Mouse (Mus musculus): ENCODE measurements around the gene Dynlt1c. TPM values are rescaled to one million over a fixed set of nuclear protein-coding genes. Genes with fewer than 3 reads are reported as not detected.
"Not testable (repeated sequence)": the region's sequence is repeated elsewhere in the genome, so short reads cannot be mapped to it uniquely, and the experiment has no call there.

Gene Dynlt1c
- polyA plus RNA-seq, 1 experiment from 2014 or later, result 25.8 TPM

- H3K4me1 ChIP-seq (ENCODE audit: control insufficient read depth, insufficient read depth, low read length); H3K27ac ChIP-seq (ENCODE audit: low read depth, low read length); H3K9me3 ChIP-seq (replicated peaks; ENCODE audit: control insufficient read depth, low read length); H3K9ac ChIP-seq (ENCODE audit: low read depth, low read length); H3K36me3 ChIP-seq (ENCODE audit: control insufficient read depth, insufficient read depth, low read length); H3K27me3 ChIP-seq (ENCODE audit: control insufficient read depth, insufficient read depth, low read length); H3K4me3 ChIP-seq (ENCODE audit: low read depth, low read length); ATAC-seq (replicated peaks; ENCODE audit: insufficient number of reproducible peaks, low FRiP score, low TSS enrichment); H3K4me2 ChIP-seq: not testable (repeated sequence)
- no CpG with 5 or more reads among the region's 6 CpGs for WGBS (ENCODE audit: insufficient replicate concordance)
Observed at GRCm38 (mm10) chr17:6588672-6589071, 12.8 kb upstream of the Dynlt1c start.

- not testable (repeated sequence) for H3K9me3 ChIP-seq (replicated peaks; ENCODE audit: control insufficient read depth, low read length); ATAC-seq (replicated peaks; ENCODE audit: insufficient number of reproducible peaks, low FRiP score, low TSS enrichment); H3K36me3 ChIP-seq (ENCODE audit: control insufficient read depth, insufficient read depth, low read length); H3K9ac ChIP-seq (ENCODE audit: low read depth, low read length); H3K4me2 ChIP-seq; H3K27me3 ChIP-seq (ENCODE audit: control insufficient read depth, insufficient read depth, low read length); H3K4me1 ChIP-seq (ENCODE audit: control insufficient read depth, insufficient read depth, low read length); H3K4me3 ChIP-seq (ENCODE audit: low read depth, low read length); H3K27ac ChIP-seq (ENCODE audit: low read depth, low read length)
- 78% methylated on average over 2 of the region's 3 CpGs for WGBS (ENCODE audit: insufficient replicate concordance)
Observed at GRCm38 (mm10) chr17:6592109-6592508, 9.4 kb upstream of the Dynlt1c start.

- not testable (repeated sequence) for H3K4me1 ChIP-seq (ENCODE audit: control insufficient read depth, insufficient read depth, low read length); H3K4me2 ChIP-seq; H3K9ac ChIP-seq (ENCODE audit: low read depth, low read length); H3K27me3 ChIP-seq (ENCODE audit: control insufficient read depth, insufficient read depth, low read length); H3K4me3 ChIP-seq (ENCODE audit: low read depth, low read length); H3K36me3 ChIP-seq (ENCODE audit: control insufficient read depth, insufficient read depth, low read length); H3K27ac ChIP-seq (ENCODE audit: low read depth, low read length); ATAC-seq (replicated peaks; ENCODE audit: insufficient number of reproducible peaks, low FRiP score, low TSS enrichment); H3K9me3 ChIP-seq (replicated peaks; ENCODE audit: control insufficient read depth, low read length)
- WGBS (ENCODE audit: insufficient replicate concordance), result 61% methylated on average over 3 of the region's 3 CpGs
Observed at GRCm38 (mm10) chr17:6593896-6594295, 7.6 kb upstream of the Dynlt1c start.

- WGBS (ENCODE audit: insufficient replicate concordance), result 36% methylated on average over 9 of the region's 15 CpGs
- not testable (repeated sequence) for H3K27me3 ChIP-seq (ENCODE audit: control insufficient read depth, insufficient read depth, low read length); H3K4me2 ChIP-seq; H3K27ac ChIP-seq (ENCODE audit: low read depth, low read length); H3K4me1 ChIP-seq (ENCODE audit: control insufficient read depth, insufficient read depth, low read length); ATAC-seq (replicated peaks; ENCODE audit: insufficient number of reproducible peaks, low FRiP score, low TSS enrichment); H3K36me3 ChIP-seq (ENCODE audit: control insufficient read depth, insufficient read depth, low read length); H3K4me3 ChIP-seq (ENCODE audit: low read depth, low read length); H3K9ac ChIP-seq (ENCODE audit: low read depth, low read length); H3K9me3 ChIP-seq (replicated peaks; ENCODE audit: control insufficient read depth, low read length)
Observed at GRCm38 (mm10) chr17:6595776-6596497, 5.5 kb upstream of the Dynlt1c start.

GRCm38 (mm10) chr17:6598356-6598755, 3.1 kb upstream of the Dynlt1c start:
- not testable (repeated sequence) for H3K9me3 ChIP-seq (replicated peaks; ENCODE audit: control insufficient read depth, low read length); H3K27me3 ChIP-seq (ENCODE audit: control insufficient read depth, insufficient read depth, low read length); H3K9ac ChIP-seq (ENCODE audit: low read depth, low read length); H3K36me3 ChIP-seq (ENCODE audit: control insufficient read depth, insufficient read depth, low read length); H3K4me1 ChIP-seq (ENCODE audit: control insufficient read depth, insufficient read depth, low read length); H3K4me2 ChIP-seq; ATAC-seq (replicated peaks; ENCODE audit: insufficient number of reproducible peaks, low FRiP score, low TSS enrichment); H3K27ac ChIP-seq (ENCODE audit: low read depth, low read length); H3K4me3 ChIP-seq (ENCODE audit: low read depth, low read length)
- 84% methylated on average over 7 of the region's 7 CpGs for WGBS (ENCODE audit: insufficient replicate concordance)

GRCm38 (mm10) chr17:6600216-6600911, 1.1 kb upstream of the Dynlt1c start:
- H3K4me3 ChIP-seq (ENCODE audit: low read depth, low read length); H3K36me3 ChIP-seq (ENCODE audit: control insufficient read depth, insufficient read depth, low read length); H3K27me3 ChIP-seq (ENCODE audit: control insufficient read depth, insufficient read depth, low read length); H3K9ac ChIP-seq (ENCODE audit: low read depth, low read length); H3K4me1 ChIP-seq (ENCODE audit: control insufficient read depth, insufficient read depth, low read length); H3K4me2 ChIP-seq; H3K27ac ChIP-seq (ENCODE audit: low read depth, low read length); H3K9me3 ChIP-seq (replicated peaks; ENCODE audit: control insufficient read depth, low read length); ATAC-seq (replicated peaks; ENCODE audit: insufficient number of reproducible peaks, low FRiP score, low TSS enrichment): not testable (repeated sequence)
- WGBS (ENCODE audit: insufficient replicate concordance), result 87% methylated on average over 4 of the region's 8 CpGs

GRCm38 (mm10) chr17:6602205-6602604, 734 bp downstream of the Dynlt1c start:
- H3K4me3 ChIP-seq (ENCODE audit: low read depth, low read length); H3K36me3 ChIP-seq (ENCODE audit: control insufficient read depth, insufficient read depth, low read length); ATAC-seq (replicated peaks; ENCODE audit: insufficient number of reproducible peaks, low FRiP score, low TSS enrichment); H3K27me3 ChIP-seq (ENCODE audit: control insufficient read depth, insufficient read depth, low read length); H3K4me1 ChIP-seq (ENCODE audit: control insufficient read depth, insufficient read depth, low read length); H3K9ac ChIP-seq (ENCODE audit: low read depth, low read length); H3K27ac ChIP-seq (ENCODE audit: low read depth, low read length); H3K4me2 ChIP-seq; H3K9me3 ChIP-seq (replicated peaks; ENCODE audit: control insufficient read depth, low read length): not testable (repeated sequence)
- 12% methylated on average over 3 of the region's 4 CpGs for WGBS (ENCODE audit: insufficient replicate concordance)

GRCm38 (mm10) chr17:6605347-6605746, 3.9 kb downstream of the Dynlt1c start:
- H3K27me3 ChIP-seq (ENCODE audit: control insufficient read depth, insufficient read depth, low read length); H3K4me1 ChIP-seq (ENCODE audit: control insufficient read depth, insufficient read depth, low read length); H3K9me3 ChIP-seq (replicated peaks; ENCODE audit: control insufficient read depth, low read length); H3K27ac ChIP-seq (ENCODE audit: low read depth, low read length); H3K9ac ChIP-seq (ENCODE audit: low read depth, low read length); H3K4me3 ChIP-seq (ENCODE audit: low read depth, low read length); ATAC-seq (replicated peaks; ENCODE audit: insufficient number of reproducible peaks, low FRiP score, low TSS enrichment); H3K36me3 ChIP-seq (ENCODE audit: control insufficient read depth, insufficient read depth, low read length); H3K4me2 ChIP-seq: not testable (repeated sequence)
- 78% methylated on average over 1 of the region's 1 CpGs for WGBS (ENCODE audit: insufficient replicate concordance)

- H3K36me3 ChIP-seq (ENCODE audit: control insufficient read depth, insufficient read depth, low read length), result not testable (repeated sequence)
Observed at GRCm38 (mm10) chr17:6613524-6613923, 12.1 kb downstream of the Dynlt1c start.

More at GRCm38 (mm10) chr17:6613524-6613923, 12.1 kb downstream of the Dynlt1c start:
- H3K9ac ChIP-seq (ENCODE audit: low read depth, low read length); H3K9me3 ChIP-seq (replicated peaks; ENCODE audit: control insufficient read depth, low read length); H3K27me3 ChIP-seq (ENCODE audit: control insufficient read depth, insufficient read depth, low read length); H3K4me3 ChIP-seq (ENCODE audit: low read depth, low read length); ATAC-seq (replicated peaks; ENCODE audit: insufficient number of reproducible peaks, low FRiP score, low TSS enrichment); H3K27ac ChIP-seq (ENCODE audit: low read depth, low read length); H3K4me1 ChIP-seq (ENCODE audit: control insufficient read depth, insufficient read depth, low read length); H3K4me2 ChIP-seq: not testable (repeated sequence)
- 90% methylated on average over 11 of the region's 14 CpGs for WGBS (ENCODE audit: insufficient replicate concordance)
